Mouse (Mus musculus) ES-E14 (cell line): ENCODE measurements at regions not wholly inside any gene's neighbourhood (a gene's known extent, or its start where the extent isn't known, plus 50 kb on each side); places are given as distances from the start of the nearest gene placed in this dataset.

ENCODE experiments used
- DNase-seq: peaks from one replicate; pipeline ENCODE4 v3.0.0-alpha.2; 2013; ENCODE audit warnings: low read depth, low spot score
- H3K27ac ChIP-seq: 2 replicates; pipeline ENCODE4 v1.5.1; 2012; ENCODE audit warnings: low read depth, mild to moderate bottlenecking, low read length, moderate library complexity, mixed read lengths; ENCODE audit not compliant: poor library complexity, insufficient read depth, severe bottlenecking
- H3K36me3 ChIP-seq: 2 replicates; pipeline ENCODE4 v1.6.1; 2012; ENCODE audit warnings: mild to moderate bottlenecking, low read length, moderate library complexity, mixed read lengths; ENCODE audit not compliant: control insufficient read depth, poor library complexity, insufficient read depth, severe bottlenecking
- H3K4me1 ChIP-seq, 2 experiments: fragments of 150-350 bp in 1 of 2; sonication (generic) in 1 of 2; 2 replicates each; pipeline ENCODE4 v1.6.1; 2012; ENCODE audit warnings: low read length in 2 of 2, mild to moderate bottlenecking in 1 of 2, mixed read lengths in 1 of 2; ENCODE audit not compliant: control insufficient read depth in 2 of 2, insufficient read depth in 2 of 2, poor library complexity in 1 of 2
- H3K4me3 ChIP-seq, 2 experiments: fragments of 150-350 bp in 1 of 2; sonication (generic) in 1 of 2; 2 replicates each; pipeline ENCODE4 v1.5.1; 2012; ENCODE audit warnings: low read length in 2 of 2, low read depth in 1 of 2, mild to moderate bottlenecking in 1 of 2, mixed read lengths in 1 of 2; ENCODE audit not compliant: insufficient read depth in 1 of 2, poor library complexity in 1 of 2, severe bottlenecking in 1 of 2
- H3K9ac ChIP-seq: 2 replicates; pipeline ENCODE4 v1.6.1; 2012; ENCODE audit warnings: low read depth, mild to moderate bottlenecking, low read length, mixed read lengths; ENCODE audit not compliant: poor library complexity, insufficient read depth, severe bottlenecking
- H3K9me3 ChIP-seq: fragments of 150-350 bp; sonication (generic); 2 replicates; pipeline ENCODE4 v1.6.1; 2012; ENCODE audit warnings: low read depth, mild to moderate bottlenecking, low read length; ENCODE audit not compliant: control insufficient read depth, insufficient read depth
- CHD2 ChIP-seq: IDR thresholded peaks from 2 replicates; pipeline ENCODE4 v1.6.1; 2014; ENCODE audit warnings: mild to moderate bottlenecking, low read depth, low read length, inconsistent platforms
- HCFC1 ChIP-seq: IDR thresholded peaks from 2 replicates; pipeline ENCODE4 v1.6.1; 2012; ENCODE audit warnings: low read length, inconsistent platforms, borderline replicate concordance; ENCODE audit not compliant: insufficient read depth
- MAFK ChIP-seq: IDR thresholded peaks from 2 replicates; pipeline ENCODE4 v1.6.1; 2014; ENCODE audit warnings: mild to moderate bottlenecking, low read depth, low read length, inconsistent platforms; ENCODE audit not compliant: insufficient read depth
- ZC3H11A ChIP-seq: IDR thresholded peaks from 2 replicates; pipeline ENCODE4 v1.6.1; 2012; ENCODE audit warnings: low read depth, mild to moderate bottlenecking, inconsistent platforms, low read length, borderline replicate concordance
- ZNF384 ChIP-seq: IDR thresholded peaks from 2 replicates; pipeline ENCODE4 v1.6.1; 2012; ENCODE audit warnings: low read depth, low read length, inconsistent platforms
- in situ Hi-C, 2 experiments: fragments of 600-800 bp; cut with MboI; formaldehyde crosslinking; loops; one replicate each; pipeline ENCODE4 v1.15.1; 2025; ENCODE audit warnings: low sequenced_read_pairs in 2 of 2, inconsistent platforms in 1 of 2; ENCODE audit not compliant: unreplicated experiment in 2 of 2

- Histone ChIP-seq H3K9me3 (no peaks in the 10 kb centered on the region), H3K9ac (no peak overlapping the region), H3K4me3 (no peak overlapping the region), H3K4me1 (no peaks in the 10 kb centered on the region), H3K27ac (no peak overlapping the region), H3K36me3 (no peaks in the 10 kb centered on the region)
- in situ Hi-C loops, result no loop called here
- DNase-seq, result no peak
- no peak for TF ChIP-seq HCFC1
- TF ChIP-seq MAFK, result no peak
- TF ChIP-seq CHD2, result no peak
- TF ChIP-seq ZNF384, result no peak
- no peak for TF ChIP-seq ZC3H11A
These were observed 416.1 kb downstream of the Cmpk2 start for GRCm38 (mm10) chr12:26885083-26885482.

GRCm38 (mm10) chr12:26884156-26884555 lies 415.2 kb downstream of the Cmpk2 start:
- H3K9me3 ChIP-seq, result no peaks in the 10 kb centered on the region
- no peaks in the 10 kb centered on the region for H3K36me3 ChIP-seq
- H3K27ac ChIP-seq, result no peak overlapping the region
- in situ Hi-C loops, result no loop called here
- no peak overlapping the region for H3K4me3 ChIP-seq
- TF ChIP-seq ZC3H11A, result no peak
- no peak; the same call in 1 of the 2 replicates for TF ChIP-seq MAFK
- no peak for TF ChIP-seq ZNF384
- no peak for TF ChIP-seq CHD2
- TF ChIP-seq HCFC1, result no peak
- H3K9ac ChIP-seq, result no peak overlapping the region
- DNase-seq, result no peak
- no peaks in the 10 kb centered on the region for H3K4me1 ChIP-seq

GRCm38 (mm10) chr12:26877691-26878121 lies 408.7 kb downstream of the Cmpk2 start:
- no peak overlapping the region for H3K9ac ChIP-seq
- in situ Hi-C loops, result no loop called here
- no peaks in the 10 kb centered on the region for H3K9me3 ChIP-seq
- no peak overlapping the region for H3K4me3 ChIP-seq
- no peak for DNase-seq
- H3K27ac ChIP-seq, result no peak overlapping the region
- TF ChIP-seq MAFK (no peak), CHD2 (no peak), ZC3H11A (no peak), HCFC1 (no peak), ZNF384 (no peak)
- no peaks in the 10 kb centered on the region for H3K36me3 ChIP-seq
- H3K4me1 ChIP-seq, result no peaks in the 10 kb centered on the region

DNA sequence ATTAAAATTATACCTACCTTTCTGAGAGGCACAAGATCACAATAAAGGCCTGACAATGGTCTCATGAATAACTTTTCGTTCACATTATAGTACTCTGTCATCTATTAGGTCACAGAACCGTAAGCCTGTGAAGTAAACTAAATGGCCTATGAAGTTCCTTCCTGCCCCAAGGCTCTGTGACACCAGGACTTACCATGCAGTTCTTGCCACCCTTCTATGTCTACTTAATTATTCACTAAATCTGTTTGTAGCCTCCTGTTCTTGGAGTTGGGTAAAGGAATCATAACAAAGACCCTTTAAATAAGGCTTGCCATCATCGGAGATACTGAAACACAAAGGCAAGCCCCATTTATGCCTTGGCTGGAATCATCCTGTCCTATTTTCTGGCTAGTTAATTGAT lies 408.3 kb downstream of the Cmpk2 start:
- in situ Hi-C loops, result no loop called here
- Histone ChIP-seq H3K36me3 (no peaks in the 10 kb centered on the region), H3K9me3 (no peaks in the 10 kb centered on the region), H3K4me1 (no peaks in the 10 kb centered on the region), H3K9ac (no peak overlapping the region), H3K27ac (no peak overlapping the region), H3K4me3 (no peak overlapping the region)
- DNase-seq, result no peak
- TF ChIP-seq MAFK, result no peak
- TF ChIP-seq ZC3H11A, result no peak
- no peak for TF ChIP-seq CHD2
- TF ChIP-seq HCFC1, result no peak
- TF ChIP-seq ZNF384, result no peak

- Histone ChIP-seq H3K27ac (no peak overlapping the region), H3K4me1 (no peaks in the 10 kb centered on the region), H3K9me3 (no peaks in the 10 kb centered on the region), H3K36me3 (no peaks in the 10 kb centered on the region), H3K9ac (no peak overlapping the region), H3K4me3 (no peak overlapping the region)
- no peak for DNase-seq
- in situ Hi-C loops, result no loop called here
- TF ChIP-seq ZC3H11A (no peak), CHD2 (no peak), HCFC1 (no peak), MAFK (no peak), ZNF384 (no peak)
These were observed 403.5 kb downstream of the Cmpk2 start for GRCm38 (mm10) chr12:26872466-26872865.
